Mouse (Mus musculus) kidney, postnatal 36 days (tissue): ENCODE measurements around the gene Vsir.

ENCODE experiments used
- DNase-seq, 2 experiments: peaks; one replicate each; pipeline ENCODE4 v3.0.0; 2021 to 2022; ENCODE audit warnings: mixed read lengths in 2 of 2

The Vsir gene

DNA sequence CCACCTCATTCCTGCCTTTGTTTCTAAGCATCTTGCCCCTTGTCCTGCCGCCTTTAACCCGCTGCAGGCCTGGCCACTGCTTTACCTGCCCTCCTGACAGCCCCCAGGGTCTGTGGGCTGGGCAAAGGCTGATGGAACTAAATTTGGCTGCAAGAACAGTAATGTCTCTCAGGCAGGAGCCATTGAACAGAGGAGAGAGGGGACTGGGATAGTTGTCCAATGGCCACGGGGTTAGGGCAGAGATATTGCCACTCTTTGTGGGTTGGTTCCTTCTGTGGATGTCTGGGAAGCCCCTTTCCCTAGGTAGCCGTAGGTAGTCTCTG, 7.3 kb downstream of the Vsir start:
- DNase-seq: no peak

DNA sequence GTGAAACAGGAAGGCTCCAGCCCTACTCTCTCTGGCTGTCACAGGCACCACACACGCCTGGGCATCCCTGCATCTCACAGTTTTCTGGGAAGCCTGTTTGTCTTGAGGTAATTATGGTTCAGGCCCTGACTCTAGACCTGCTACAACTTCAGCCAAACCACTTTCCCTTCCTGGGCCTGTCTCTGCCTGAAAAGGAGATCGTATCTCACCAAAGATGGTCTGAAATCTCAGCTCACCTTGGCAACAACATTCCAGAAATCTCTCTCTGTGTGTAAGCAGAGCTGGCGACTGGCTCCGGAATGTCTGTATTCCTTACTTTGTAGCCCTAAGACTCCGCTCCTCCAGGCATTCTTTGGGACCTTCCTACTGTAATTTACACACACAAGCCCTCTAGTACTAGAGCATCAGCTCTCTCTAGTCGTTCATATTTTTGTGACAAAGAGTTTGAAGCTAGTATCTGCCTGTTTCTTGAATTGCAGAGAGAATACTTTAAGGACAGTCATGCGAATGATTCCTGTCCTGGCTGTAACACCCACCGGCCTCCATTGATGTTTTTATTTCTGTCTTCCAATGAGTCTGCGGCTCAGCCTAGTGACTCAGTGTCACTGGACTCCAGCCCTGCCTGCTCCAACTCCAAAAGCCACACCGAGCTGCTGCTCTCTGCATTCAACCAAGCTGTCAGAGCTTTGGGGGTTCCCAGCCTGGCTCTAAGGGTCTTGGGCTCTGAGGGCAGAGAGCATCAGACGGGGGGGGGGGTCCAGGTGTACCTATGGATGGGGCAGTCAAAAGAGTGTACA, 8.4 kb downstream of the Vsir start:
- DNase-seq: no peak

DNA sequence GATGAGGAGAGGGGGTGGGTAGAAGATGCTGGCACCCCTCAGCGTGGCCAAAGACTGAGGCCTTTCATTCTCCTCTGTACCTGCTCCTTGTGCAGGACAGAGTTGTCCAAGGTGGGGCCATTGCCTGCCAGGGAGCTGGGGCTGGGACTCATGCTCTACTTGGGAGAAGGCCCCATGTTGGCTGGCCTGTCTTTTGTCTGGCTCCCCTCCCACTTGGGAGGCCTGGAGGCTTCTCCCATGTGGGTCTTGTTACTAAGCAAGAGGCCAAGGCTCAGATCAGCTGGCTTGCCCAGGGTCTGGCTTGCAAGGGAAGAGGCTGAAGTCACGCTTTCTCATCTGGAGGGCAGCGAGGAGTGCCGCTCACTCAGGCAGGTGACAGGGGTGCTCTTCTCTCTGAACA, 10.8 kb downstream of the Vsir start:
- DNase-seq: no peak

DNA sequence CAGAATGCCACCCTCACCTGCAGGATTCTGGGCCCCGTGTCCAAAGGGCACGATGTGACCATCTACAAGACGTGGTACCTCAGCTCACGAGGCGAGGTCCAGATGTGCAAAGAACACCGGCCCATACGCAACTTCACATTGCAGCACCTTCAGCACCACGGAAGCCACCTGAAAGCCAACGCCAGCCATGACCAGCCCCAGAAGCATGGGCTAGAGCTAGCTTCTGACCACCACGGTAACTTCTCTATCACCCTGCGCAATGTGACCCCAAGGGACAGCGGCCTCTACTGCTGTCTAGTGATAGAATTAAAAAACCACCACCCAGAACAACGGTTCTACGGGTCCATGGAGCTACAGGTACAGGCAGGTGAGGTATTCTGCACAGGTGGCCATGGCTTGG, 11.2 kb downstream of the Vsir start:
- no peak for DNase-seq

DNA sequence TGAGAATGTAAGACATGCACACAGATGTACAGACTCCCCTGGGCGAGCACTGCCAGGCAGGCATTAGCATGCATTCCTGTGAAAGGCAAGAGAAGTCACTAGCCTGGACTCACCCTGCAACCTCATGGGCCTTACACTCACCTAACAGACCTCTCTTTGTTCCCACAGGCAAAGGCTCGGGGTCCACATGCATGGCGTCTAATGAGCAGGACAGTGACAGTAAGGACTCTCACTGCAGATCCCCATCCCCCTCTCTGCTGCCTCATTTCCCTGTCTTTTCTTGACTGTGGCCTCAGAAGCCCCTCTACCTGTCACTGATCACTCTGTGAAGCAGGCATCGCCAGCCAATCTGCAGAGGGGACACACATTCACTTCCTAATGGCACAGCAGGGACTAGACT, 12.1 kb downstream of the Vsir start:
- no peak for DNase-seq

DNA sequence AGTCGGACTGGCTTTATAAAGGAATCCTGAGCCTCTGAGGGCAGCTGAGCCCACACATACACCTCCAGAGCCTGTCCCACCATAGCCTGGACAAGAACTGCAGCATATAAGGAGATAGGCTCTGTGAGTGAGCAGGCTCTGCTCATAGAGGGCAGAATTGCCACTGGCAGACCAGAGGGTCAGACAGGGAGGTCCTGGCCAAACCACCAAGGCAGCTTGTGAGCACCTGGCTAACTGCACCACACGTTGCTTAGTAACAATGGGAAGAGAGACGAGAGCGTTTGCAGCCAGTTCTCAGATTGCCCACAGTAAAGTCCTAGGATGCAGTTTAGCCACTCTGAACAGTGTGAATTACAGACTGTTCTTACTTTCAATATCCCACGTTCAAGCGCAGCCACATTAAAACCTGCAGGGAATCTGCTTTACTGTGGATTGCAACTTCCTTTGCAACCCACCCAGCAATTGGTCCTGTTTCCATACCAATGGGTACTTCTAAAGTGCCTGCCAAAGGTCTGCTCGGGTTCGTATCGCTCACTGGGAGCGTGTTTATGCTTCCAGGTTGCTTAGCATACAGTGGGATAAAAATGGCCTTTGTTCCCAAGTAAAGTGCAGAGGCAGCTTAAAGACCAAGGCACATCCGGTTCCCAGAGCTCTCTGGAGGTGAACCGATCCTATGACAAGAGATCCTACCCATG, 15.1 kb downstream of the Vsir start:
- DNase-seq: no peak

DNA sequence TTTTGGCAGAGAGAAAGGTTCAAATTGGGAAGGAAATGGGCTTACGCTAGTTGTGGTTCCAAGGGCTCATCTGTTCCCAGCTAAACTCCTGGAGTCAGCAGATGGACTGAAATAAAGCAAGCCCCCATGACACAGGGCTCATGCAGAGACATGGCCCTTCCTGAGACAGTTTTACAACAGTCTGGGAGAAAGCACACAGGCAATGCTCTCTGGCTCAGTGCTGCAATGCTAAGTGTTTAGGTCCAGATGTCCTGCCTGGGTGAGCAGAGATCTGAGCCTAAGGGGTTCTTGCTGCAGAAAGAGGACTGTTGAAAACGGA, 15.6 kb downstream of the Vsir start:
- no peak for DNase-seq

DNA sequence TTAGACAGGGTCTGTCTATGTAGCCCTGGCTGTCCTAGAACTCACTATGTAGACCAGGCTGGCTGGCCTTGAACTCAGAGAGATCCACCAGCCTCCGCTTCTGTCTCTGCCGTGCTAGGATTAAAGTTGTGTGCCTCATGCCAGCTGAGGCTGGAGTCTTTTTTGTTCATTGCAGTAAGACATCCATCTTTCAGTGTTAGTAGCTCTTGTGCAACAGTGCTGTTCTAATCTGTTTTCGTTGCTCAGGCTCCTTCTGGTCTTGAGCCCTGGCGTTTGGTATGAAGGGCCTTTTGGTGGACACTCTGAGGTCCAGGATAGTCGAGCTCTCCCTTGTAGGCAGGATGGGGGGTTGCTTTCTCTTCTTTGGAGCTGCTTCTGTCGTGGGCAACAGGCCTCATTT, 16.8 kb downstream of the Vsir start:
- no peak for DNase-seq

DNA sequence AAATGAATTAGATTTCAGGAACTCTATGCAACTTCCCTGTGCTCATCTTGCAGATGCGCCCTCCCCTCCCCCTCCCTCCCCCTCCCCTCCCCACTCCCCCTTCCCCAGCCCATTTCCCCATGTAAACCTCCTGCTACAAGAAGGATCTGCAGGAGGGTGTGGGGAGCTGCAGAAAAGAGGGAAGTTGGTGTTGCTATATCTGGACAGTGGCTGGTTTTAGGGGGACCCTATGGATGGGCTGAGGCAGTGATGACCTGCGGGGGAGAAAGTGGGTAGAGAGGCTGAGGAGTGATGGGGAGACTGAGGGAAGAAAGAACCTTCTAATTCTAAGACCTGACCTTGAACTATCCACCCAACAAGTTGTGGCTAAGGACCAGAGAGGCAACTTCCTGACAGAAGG, 20.5 kb downstream of the Vsir start:
- no peak for DNase-seq

DNA sequence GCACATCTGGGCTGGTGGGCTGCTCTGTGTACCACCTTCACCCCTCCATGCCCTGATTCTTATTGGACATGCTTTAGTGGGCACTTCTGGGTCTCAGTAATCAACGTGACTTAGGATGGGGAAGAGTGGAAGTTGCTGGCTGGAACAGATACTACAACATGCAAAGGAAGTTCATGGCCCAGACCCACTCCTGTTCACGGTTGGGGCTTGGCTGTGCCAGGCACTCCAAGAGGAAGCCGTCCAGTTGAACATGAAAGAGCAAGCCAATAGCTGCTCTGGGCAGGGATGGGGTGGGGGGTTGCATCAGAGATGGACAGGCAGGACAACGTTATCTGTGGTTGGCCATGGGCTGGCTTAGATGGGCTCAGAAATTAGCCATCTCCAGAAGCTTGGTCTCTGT, 21.3 kb downstream of the Vsir start:
- no peak for DNase-seq

DNA sequence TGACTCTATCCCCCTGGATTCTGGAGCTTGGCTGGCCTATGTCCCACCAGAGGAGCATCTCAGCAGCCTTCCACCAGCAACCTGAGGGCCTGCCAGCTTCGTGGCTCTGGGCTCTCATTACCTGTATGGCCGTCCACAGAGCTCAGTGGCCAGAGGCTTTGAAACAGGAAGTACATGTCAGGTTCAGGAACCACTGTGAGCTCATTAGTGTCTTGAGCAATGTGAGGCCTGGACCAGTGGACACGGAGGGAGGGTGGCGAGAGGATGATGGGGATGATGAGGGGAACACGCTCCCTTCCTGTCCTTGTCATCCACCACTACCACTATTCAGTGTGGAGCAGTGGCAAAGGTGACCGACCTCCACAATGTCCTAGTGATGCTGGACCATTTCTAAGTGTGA, 22.8 kb downstream of the Vsir start:
- DNase-seq: no peak

DNA sequence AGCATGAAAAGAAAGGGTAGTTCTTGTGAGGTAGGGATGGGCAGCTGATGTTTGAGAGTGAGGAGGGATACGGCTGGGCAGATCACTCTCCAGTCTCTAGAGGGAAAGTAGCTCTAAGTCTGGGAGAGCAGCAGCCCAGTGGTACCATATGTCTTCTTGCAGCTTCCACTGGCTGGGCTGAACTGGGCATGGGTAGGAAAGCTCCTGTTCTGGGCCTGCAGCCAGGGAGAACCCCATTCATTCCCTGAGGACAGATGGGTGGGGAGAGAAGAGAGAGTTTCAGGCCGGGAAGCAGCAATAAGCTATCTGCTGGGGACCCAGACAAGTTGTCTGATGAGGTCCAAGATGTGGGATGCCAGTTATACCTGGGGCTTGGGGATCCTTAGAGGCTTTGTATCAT, 23.4 kb downstream of the Vsir start:
- no peak for DNase-seq

DNA sequence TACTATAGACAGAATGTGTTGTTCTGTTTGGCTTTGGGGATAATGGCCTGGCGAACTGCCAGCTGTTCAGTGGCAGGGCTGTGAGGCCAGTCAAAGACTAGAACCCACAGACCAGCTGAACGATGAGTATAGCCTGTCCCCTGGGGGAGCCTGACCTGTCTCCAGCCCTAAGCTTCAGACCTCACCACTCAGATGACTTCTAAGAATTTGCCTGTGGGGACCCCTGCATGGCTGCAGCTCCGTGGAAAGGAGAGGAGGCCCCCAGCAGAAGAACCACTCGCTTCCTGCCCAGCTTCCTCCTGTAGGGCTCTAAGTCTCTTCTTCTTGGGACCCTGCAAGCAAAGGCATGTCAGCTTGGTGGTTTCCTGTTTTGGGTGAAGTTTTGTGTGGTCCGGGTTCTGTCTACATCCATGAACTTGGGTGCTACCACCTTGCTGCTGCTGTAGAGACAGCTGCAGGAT, 24.0 kb downstream of the Vsir start:
- peak in 1 of 2 experiments; percentile 25 for DNase-seq

DNA sequence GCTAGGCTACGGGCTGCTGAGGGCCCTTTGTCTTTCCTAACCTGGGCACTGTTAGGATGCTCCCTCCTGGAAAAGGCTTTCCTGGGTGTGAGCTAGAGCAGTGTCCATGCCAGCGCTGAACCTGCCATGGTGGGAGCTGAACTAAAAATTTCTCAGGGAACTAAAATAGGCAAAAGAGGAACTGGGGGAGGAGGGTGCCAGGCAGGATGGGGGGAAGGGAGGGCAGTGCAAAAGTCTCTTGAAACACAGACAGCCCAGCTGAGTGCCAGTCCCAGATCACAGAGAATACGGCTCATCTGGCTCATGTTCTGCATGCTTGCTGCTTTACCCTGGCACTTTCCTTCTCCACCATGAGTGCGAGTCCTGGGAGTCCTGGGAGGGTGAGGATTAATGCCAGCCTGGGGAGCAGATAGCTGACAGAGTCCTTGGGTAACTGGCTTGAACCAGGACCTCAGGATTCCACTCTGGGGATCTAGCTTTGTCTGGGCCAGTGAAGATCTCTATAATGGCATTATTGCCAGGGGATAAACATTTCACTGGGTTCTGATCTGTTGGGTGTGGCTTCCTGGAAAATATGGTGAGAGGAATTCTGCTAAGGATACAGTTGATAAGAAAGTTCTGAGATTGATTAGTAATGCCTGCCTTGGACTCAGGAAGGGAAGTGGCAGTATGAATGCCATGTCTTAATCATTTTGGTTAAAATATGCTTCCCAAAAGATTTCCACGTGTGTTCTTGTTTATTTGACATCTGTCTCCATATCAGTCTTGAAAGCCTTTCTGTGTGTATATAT, 25.1 kb downstream of the Vsir start:
- peak in 1 of 2 experiments; percentile 33 for DNase-seq

DNA sequence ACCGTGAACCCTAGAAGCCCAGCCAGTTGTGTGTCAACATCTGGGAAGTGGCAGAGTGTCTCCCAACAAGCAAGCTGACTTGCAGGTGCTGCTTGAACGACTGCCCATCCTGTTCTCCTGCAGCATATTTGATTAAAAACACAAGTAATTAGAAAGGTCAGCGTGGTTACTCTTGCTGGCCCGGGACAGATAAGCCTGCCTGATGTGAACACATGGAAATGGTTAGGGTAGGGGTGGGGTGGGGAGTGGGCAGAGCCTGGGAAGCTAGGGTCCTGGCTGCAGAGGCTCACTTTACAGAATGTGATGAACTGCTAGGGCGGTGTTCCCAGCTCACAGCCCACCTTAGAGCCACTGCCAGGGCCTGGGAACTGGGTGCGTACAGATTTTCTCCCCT, 26.9 kb downstream of the Vsir start:
- DNase-seq: no peak

DNA sequence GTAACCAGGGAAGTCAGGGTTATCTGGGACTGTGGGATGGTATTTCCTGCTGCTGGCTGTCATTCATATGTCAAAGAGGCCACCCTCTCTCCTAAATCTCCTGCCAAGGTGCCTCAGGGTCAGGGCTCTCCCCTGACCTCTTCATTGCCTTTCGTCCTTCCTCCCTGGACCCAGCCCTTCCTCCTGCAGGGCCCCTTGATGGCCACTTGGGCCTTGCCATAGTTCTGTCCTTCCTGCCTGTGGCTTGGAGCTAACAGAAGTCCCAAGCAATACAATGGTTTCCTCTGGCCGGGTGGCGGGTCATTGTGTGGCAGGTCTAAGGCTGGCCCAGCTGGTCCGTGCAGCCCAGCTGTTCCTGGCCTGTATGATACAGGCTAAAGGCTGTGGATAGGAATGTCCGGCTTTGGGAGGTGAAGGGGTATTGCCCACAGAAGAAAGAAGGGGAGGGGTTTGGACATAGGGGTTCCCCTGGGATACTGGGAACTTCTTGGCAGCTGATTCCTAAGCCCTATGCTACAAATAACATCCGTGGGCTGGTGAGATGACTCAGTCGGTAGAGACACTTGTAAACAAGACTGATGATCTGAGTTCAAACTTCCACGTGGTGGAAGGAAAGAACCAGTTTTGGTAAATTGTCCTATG, 27.4 kb downstream of the Vsir start:
- DNase-seq: peak; percentile 60 to 71

DNA sequence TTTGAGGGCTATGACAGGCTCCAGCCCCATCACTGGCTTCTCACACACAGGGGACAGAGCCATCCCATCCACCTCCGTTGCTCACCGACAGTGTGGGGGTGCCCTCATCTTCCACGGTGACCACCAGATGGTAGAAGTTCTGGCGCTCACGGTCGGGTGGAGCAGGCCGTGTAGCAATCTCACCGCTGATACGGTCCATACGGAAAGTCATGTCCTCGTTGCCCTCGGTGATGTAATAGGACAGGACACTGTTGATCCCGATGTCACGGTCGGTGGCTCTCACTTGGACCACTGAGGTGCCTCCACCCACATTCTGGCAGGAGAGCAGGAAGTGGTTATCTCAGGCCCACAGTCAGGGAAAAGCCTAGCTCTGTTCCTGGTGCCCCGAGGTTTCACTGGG, 30.1 kb downstream of the Vsir start:
- no peak for DNase-seq

DNA sequence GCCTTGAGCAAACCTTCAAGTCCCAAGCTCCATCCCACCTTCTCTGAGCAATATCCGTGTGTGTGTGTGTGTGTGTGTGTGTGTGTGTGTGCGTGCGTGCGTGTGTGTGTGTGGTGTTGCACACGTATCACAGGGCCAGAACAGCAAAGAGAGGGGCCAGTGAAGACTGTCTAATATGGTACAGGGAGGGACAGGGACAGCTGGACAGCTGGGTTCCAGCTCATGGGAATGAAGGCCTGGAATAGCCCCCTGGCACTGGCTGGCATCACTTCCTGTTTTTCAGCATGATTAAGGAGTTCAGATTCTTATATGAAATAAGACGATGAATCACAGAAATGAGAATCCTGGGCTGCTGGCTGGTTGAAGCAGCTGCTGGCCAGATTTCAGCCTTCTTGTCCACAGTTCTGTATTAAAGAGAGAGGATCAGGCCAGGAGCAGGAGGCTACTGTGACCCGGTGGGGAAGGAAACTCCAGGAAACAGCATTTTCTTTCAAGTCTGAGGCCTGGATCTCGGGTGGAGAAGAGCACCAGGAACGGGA, 32.8 kb downstream of the Vsir start:
- DNase-seq: no peak

DNA sequence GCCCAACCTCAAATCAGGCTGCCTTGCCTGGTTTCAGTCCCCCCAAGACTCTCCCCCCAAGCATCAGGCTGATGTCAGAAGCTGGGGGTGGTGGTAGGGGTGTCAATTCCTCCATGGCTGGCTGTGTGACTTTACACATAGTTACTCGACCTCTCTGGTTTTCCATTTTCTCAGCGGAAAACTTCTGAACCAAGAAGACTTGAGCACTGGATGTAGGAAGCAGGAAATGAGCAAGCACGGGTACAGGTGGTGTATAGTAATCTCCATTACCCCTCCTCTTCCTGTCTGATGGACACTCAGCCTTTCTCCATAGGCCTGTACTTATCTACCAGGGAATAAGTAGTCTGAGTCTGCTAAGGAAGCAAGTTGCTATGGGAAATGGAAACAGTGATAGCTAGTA, 33.6 kb downstream of the Vsir start:
- DNase-seq: no peak

DNA sequence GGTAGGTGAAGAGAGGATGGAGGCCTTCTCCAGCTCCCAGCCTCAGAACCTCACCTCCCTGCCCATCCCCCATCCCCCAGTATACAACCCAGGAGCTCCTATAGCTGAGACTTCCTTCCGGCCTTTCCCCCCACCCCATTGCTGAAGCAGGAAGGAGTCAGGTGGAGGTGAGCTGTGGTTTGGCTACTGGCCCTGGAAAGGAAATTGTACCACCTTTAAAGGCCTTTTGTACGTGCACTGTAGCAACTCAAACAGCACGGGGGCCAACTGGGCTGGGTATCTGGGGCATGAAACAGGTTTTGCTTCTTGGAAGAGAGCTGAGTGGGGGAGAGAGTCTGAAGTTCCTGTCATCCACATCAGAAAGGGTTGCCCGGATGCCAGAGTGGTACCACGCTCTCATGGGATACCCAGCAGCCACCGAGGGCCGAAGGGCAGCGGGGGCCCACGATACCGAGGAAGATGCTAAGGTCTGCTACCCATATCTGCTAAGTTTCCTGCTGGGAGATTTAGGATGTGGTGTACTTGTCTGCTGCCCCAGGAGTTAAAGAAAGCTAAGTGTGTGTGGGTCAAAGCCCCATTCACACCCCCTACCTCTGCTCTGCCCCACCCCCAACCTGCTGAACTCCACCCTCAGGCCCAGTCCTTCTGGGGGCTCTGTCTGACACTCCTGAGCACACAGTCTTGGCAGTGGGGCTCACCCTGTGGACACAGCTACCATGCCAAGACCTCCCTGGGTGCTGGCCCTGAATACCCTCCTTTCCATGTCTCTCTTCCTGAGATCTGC, 34.7 kb downstream of the Vsir start:
- DNase-seq: no peak

DNA sequence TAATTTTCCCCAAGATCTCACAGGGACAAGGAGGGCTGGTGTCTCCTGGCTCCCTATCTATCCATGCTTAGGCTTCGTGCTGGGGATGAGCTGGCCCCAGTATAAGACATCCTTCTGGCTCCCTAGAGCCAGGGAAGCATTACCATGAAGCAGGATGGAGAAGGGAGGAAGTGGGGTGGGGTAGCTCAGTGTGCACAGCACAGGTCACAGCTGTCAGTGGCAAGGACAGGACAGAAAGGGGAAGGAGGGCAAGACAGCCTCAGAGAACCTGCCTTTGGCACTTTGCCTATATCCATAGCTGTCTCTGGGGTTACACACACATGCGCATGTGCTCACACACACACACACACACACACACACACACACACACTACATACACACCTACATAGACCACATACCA, 41.7 kb downstream of the Vsir start:
- no peak for DNase-seq

DNA sequence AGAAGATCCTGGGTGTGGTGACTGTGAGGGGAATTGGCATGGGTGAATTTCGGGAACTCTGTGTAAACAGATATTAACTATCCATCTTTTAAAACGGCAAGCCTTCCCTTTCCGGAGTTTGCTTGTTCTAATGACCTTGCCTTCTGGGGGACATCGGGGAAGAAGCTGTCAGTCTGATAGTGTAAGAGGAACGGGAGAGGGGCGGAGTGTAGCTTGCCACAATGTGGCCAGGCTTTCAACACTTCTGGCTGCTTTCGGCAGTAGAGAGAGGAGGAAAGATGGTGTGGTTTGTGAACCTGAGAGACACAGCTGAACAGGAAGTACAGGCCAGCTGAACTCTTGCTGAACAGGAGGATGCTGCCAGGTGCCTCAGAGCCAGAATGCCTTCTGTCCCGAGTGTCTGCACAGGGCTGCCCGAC, 42.8 kb downstream of the Vsir start:
- peak in 1 of 2 experiments; percentile 22 for DNase-seq
